Mouse (Mus musculus) hematopoietic stem cell, adult 5-6 weeks (primary cell): ENCODE results near the gene Arrdc2. TPM values are rescaled to one million over a fixed set of nuclear protein-coding genes. Genes with fewer than 3 reads are reported as not detected.

Experiments used
- ATAC-seq, 2 experiments: fragments of 125-278 bp in 1 of 2; replicated peaks in 1 of 2; 2 replicates each; pipeline ENCODE4 v1.8.0; 2016 to 2017; ENCODE audit warnings: inconsistent platforms in 2 of 2, mild to moderate bottlenecking in 2 of 2, moderate number of reproducible peaks in 2 of 2, low read depth in 1 of 2, moderate TSS enrichment in 1 of 2; ENCODE audit not compliant: low FRiP score in 2 of 2, poor library complexity in 2 of 2, severe bottlenecking in 2 of 2, insufficient read depth in 1 of 2, low TSS enrichment in 1 of 2
- total RNA-seq: library from RNA; stranded (forward); fragments of 172-1452, 232-1000 nt; gene quantifications from 2 replicates; pipeline ENCODE4 v1.2.3, GENCODE M21; 2017

Gene Arrdc2
- total RNA-seq, 1 experiment from 2014 or later = 8.6 TPM

GRCm38 (mm10) chr8:70786291-70787050, 53.0 kb downstream of the Arrdc2 start:
- ATAC-seq = no peak

Other genes starting within 250 kb of the Arrdc2 start
- gene Isyna1, start 245.3 kb downstream of the Arrdc2 start, total RNA-seq = 20.4 and 26.0 TPM in 2 replicates
- gene Ssbp4, start 230.8 kb downstream of the Arrdc2 start, total RNA-seq = 24.8 and 88.6 TPM in 2 replicates
- gene Lrrc25, start 223.6 kb downstream of the Arrdc2 start, total RNA-seq = 1.7 and 2.3 TPM in 2 replicates
- gene Gdf15, start 207.3 kb downstream of the Arrdc2 start, total RNA-seq = 1.7 TPM in 1 of 2 replicates, not detected in the other
- 5.5 and 8.2 TPM in 2 replicates for gene Pgpep1, start 179.3 kb downstream of the Arrdc2 start, total RNA-seq
- 156 and 163 TPM in 2 replicates for gene Lsm4, start 166.5 kb downstream of the Arrdc2 start, total RNA-seq
- 83.4 and 89.4 TPM in 2 replicates for gene Jund, start 140.8 kb downstream of the Arrdc2 start, total RNA-seq
- 0.25 and 0.44 TPM in 2 replicates for gene Iqcn, start 136.3 kb downstream of the Arrdc2 start, total RNA-seq
- gene Gm3336, start 121.2 kb downstream of the Arrdc2 start, total RNA-seq = not detected in 2 replicates
- 0.56 and 1.0 TPM in 2 replicates for gene Pde4c, start 116.0 kb downstream of the Arrdc2 start, total RNA-seq
- gene Rab3a, start 85.0 kb downstream of the Arrdc2 start, total RNA-seq = 2.6 and 3.6 TPM in 2 replicates
- gene Mpv17l2, start 78.8 kb downstream of the Arrdc2 start, total RNA-seq = 7.0 and 7.1 TPM in 2 replicates
- gene Pik3r2, start 63.0 kb downstream of the Arrdc2 start, total RNA-seq = 13.3 and 15.0 TPM in 2 replicates
- gene Mast3, start 34.7 kb downstream of the Arrdc2 start, total RNA-seq = 14.4 and 28.0 TPM in 2 replicates
- gene Il12rb1, start 31.3 kb downstream of the Arrdc2 start, total RNA-seq = 6.1 and 9.8 TPM in 2 replicates
- gene Kcnn1, start 23.5 kb upstream of the Arrdc2 start, total RNA-seq = 0.56 and 1.5 TPM in 2 replicates
- 18.0 and 20.1 TPM in 2 replicates for gene Ccdc124, start 34.2 kb upstream of the Arrdc2 start, total RNA-seq
- not detected in 2 replicates for gene Slc5a5, start 53.0 kb upstream of the Arrdc2 start, total RNA-seq
- gene Rpl18a, start 57.7 kb upstream of the Arrdc2 start, total RNA-seq = 2,300 and 3,111 TPM in 2 replicates
- gene Map1s, start 66.2 kb upstream of the Arrdc2 start, total RNA-seq = 11.9 and 13.0 TPM in 2 replicates